Mouse (Mus musculus): ENCODE results near the gene Aco1.

The Aco1 gene

DNA sequence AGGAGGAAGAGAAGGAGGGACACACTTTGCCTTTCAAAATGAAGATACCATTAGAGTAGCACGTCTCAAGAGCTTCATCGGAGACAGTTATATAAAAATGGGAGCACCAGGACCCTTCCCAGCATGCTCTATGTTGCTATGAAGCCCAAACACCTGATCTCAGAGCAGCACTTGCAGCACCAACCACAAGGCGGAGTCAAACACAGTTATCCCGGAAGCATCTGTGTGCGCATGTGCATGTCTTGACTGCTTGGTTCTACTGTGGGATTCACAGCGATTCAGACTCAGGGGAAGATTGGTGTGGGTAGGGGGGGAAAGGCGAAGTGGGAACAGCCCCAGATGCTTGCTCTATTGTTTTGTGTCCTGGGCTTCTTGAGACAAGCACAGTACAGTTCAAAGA is 75.5 kb downstream of the Aco1 start:
- peak; percentile 46 for DNase-seq

DNA sequence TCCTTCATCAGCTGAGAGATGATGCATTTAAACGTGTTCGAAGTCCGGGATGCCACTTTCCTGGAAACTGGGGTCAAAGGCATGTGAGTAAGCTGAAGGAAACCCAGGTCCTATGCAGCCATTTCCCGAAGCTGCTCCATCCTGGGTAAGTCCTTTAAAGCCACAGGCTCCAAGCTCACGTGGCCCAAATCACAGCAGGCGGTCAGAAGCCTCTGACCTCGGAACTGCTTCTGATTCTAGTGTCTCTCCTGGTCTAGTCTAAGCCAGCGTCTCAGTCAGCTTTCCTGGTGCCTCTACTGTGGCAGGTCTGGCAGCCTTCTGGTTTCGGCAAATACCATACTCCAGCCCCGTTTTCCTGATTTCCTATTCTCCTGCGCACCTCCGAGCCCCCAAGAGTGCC is 77.6 kb downstream of the Aco1 start:
- DNase-seq = no peak

DNA sequence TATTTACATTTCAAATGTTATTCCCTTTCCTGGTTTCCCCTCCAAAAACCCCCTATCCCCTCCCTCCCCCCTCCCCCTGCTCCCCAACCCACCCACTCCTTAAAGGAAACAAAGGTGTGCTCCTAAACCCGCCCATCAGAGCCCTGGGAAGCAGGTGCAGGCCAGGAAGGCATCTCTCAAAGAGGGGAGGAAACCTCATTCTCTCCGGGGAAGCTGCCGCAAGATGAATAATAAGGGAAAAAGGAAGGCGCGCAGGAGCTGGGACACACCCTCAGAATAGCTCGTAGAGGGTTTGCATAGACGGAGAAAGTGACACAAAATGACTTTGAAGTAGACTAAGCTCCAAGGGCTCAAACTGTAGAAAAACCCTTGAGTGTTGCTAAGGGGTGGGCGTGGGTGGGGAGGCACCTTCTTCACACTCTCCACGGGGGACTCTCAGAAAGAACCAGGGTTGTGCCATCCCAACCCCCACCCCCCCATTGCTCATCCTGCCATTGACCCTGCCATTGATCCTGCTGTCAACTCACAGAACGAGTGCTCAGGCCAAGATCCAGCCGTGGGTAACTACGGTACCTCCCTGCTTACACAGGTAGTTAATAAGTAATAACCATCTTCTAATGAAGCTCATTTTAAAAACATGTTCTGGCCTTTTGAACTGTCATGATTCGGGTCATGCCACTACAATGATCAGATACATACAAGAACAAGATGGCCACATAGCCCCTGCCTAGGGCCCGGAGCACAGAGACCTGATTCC is 78.3 kb downstream of the Aco1 start:
- DNase-seq = peak; percentile 57

- DNase-seq = no peak
Measured at GRCm38 (mm10) chr4:40221876-40222585, 79.2 kb downstream of the Aco1 start.

GRCm38 (mm10) chr4:40226095-40226494 is 83.2 kb downstream of the Aco1 start:
- no peak for DNase-seq

DNA sequence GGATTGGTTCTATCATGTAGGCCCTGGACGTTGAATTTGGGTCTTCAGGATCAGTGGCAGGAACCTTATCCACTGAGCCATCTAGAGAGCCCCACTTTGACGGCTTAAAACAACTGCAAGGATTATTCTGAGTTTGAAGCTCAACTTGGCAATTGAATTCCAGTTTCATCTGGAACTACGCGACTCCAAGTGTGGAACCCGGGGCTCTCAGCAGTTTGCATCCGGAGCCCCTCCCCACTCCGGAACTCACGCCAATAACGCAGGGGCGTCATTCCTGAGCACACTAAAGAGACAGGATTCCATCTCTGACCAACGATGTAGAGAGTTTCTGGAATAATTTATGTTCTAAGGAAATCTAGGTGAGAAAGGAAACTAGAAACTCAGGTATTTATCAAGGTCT is 84.2 kb downstream of the Aco1 start:
- no peak for DNase-seq

DNA sequence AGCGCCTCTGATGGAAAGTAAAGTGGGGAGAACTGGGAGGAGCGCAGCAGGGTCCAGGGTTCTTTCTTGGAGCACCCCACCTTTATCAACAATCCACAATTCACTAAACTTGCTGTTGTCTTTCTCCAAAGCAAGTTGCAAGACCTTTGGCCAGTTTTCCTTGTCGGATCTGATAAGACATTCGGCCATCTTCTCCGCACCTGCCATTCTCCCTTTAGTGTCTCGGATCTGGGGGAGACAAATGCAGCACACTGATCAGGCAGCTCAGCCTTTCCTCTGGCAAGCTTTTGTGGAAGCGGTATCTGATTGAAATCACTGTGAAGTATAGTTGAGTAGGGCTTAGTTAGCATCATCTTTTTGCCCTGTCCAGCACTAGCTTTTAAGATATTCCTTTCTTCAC is 85.0 kb downstream of the Aco1 start:
- no peak for DNase-seq

DNA sequence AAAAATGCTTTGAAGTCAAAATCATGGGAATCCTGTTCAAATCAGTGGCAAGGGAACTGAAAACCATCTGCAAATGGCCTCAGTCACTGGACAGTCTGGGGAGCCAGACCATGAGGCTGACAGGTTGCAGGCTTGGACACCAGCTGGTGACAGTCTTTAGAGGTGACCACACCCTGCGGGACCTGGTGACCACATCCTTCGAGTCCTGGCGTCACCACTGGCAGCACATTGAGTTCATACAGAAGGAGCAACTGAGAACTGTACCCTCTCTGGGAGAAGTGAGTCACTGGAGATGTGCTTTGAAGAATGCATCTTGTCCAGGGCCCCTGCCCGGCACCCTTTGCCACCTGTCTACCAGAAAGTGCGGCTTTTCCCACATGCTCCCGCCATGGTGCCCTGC is 86.8 kb downstream of the Aco1 start:
- no peak for DNase-seq

DNA sequence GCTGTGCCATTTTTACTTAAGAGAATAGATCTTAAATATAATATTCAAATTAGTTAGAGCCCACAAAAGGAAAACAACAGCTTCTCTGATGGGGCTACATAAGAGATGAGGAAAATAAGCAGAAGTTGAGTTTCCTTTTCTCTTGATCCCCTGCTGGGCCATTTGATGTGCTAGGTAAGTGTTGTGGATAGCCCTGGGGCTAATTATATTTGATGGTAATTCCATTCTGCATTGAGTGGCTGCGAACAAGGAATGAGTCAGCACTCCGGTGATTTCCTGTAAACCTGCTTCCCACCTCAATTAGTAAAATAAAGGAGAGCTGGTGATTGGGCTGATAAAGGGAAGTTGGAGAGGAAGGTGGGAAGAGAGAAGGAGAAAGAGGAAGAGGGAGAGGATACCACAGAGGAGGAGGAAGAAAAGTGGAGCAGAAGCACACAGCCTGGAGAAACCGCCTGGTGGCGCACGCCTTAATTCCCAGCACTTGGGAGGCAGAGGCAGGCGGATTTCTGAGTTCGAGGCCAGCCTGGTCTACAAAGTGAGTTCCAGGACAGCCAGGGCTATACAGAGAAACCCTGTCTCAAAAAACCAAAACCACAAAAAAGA is 90.3 kb downstream of the Aco1 start:
- no peak for DNase-seq

DNA sequence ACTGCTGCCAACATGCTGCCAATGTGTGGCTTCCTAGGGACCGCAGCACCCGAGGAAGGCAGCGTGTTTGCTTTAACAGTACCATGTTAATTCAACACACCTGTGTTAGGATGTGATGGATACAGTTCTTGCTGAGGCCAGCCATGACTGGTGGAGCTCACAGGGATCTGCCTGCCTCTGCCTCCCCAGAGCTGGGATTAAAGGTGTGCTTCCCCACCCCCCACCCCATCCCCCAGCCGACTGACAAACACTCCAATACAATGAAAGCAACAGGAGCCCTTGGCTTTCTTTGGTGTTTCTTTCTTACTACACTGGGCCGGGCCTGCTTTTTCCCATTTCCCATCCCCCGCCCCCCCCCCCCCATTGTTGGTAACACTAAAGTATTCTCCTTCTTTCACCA is 91.4 kb downstream of the Aco1 start:
- no peak for DNase-seq

DNA sequence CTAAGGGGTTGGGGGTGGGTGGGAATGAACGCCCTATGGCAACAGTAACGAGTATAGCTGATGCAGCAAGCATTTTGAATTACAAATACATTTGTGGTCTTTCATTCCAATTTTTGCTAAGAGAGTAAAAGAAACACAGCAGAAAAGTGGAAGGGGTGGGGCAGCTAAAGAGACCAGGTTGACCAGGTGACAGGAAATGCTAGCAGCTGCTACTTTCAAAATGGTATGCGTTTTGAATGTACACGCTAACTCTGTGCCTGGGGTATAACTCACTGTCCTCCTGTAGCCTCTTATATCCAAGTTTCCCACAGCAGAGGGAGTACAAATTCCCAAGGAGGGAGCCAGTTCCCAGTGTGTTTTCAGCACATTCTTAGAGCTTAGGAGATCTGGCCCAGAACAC is 93.9 kb downstream of the Aco1 start:
- DNase-seq = no peak

DNA sequence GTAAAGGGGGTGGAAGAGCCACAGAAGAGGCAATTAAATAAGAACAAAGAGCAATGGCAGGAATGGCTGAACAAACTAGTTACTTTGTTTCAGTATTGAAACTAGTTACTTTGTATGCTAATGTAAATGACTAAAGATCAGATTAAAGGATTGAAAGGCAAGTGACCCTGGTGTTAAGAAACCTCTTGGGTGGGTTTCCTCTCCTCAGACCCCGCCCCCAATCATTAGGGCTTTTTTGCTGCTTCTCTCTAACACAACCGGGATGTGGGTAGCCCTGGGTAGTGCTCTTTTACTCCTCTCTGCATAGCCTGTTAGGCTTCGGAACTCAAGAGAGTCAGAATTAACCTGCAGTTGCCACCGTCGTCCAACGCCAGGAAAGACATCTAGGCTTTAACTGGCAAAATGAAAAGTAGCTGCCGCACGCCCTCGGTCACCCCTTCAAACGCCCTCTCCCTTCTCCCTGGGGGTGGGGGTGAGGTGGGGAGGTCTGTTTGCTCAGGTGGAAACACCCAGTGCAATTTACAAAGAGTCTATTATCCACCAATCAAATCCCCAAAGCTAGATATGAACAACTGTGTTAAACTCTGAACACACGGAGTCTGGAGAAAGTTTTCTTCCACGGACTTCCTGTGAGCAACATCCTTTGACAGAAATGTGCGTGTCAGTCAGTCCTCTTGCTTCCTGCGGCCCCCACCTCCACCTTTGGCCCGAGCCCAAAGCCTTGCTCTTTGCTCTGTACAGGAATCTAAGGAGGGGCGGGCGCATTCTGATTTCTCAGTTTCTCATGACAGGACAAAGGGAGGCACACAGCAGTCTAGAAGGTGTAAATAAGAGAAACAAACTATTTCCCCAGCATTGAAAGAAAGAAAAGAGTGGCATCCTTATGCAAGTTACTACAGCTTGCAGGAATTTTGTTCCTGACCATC is 95.9 kb downstream of the Aco1 start:
- peak; percentile 89 for DNase-seq

GRCm38 (mm10) chr4:40239409-40240271 is 96.8 kb downstream of the Aco1 start, which contains the start of gene Ddx58:
Gene Ddx58 (minus strand): TSS chr4:40239828.
- DNase-seq = peak; percentile 38

DNA sequence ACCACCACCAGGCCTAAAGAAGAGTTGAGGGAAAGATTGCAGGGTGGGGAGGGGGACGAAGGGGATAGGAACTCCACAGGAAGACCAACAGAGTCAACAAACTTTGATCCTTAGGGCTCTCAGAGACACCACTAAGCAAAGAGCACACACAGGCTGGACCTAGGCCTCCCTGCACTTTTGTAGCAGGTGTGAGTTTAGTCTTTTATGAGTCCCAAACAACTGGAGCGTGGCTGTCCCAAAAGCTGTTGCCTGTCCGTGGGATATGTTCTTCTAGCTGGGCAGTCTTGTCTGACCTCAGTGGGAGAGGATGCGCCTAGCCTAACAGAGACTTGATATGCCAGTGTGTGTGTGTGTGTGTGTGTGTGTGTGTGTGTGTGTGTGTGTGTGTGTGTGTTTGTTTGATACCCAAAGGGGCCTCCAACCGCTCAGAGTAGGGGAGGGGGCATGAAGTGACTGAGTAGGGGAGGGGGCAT is 97.4 kb downstream of the Aco1 start:
- DNase-seq = peak; percentile 15

- DNase-seq = no peak
Measured at GRCm38 (mm10) chr4:40241928-40242327, 99.0 kb downstream of the Aco1 start.

- no peak for DNase-seq
Measured at GRCm38 (mm10) chr4:40243006-40243405, 100.1 kb downstream of the Aco1 start.

- DNase-seq = no peak
Measured at GRCm38 (mm10) chr4:40244035-40244434, 101.2 kb downstream of the Aco1 start.
